Mouse (Mus musculus) kidney, postnatal 0 days (tissue): ENCODE measurements around the gene Arid1b. TPM values are rescaled to one million over a fixed set of nuclear protein-coding genes. Genes with fewer than 3 reads are reported as not detected.

Experiments used
- ATAC-seq: fragments of 200-750 bp; cut with Nextera tagmentation; replicated peaks from 2 replicates; pipeline ENCODE4 v1.8.0; 2017; ENCODE audit warnings: low read depth, moderate number of reproducible peaks, moderate TSS enrichment, moderate library complexity; ENCODE audit not compliant: low FRiP score
- DNase-seq: peaks from one replicate; pipeline ENCODE4 v3.0.0-alpha.2; 2016; ENCODE audit warnings: low spot score
- H3K27ac ChIP-seq: fragments of 300-500 bp; sonication (generic); 2 replicates; pipeline ENCODE4 v1.5.1; 2014; ENCODE audit warnings: mild to moderate bottlenecking
- H3K27me3 ChIP-seq: fragments of 300-500 bp; sonication (generic); 2 replicates; pipeline ENCODE4 v1.6.1; 2014; ENCODE audit warnings: low read length, mixed read lengths; ENCODE audit not compliant: insufficient read depth
- H3K36me3 ChIP-seq: fragments of 300-500 bp; sonication (generic); 2 replicates; pipeline ENCODE4 v1.6.1; 2014; ENCODE audit warnings: low read length, mixed read lengths; ENCODE audit not compliant: insufficient read depth
- H3K4me1 ChIP-seq: fragments of 300-500 bp; sonication (generic); replicated peaks from 2 replicates; pipeline ENCODE4 v1.6.1; 2014; ENCODE audit warnings: antibody characterized with exemption, low read length, mixed read lengths; ENCODE audit not compliant: insufficient read depth
- H3K4me2 ChIP-seq: fragments of 300-500 bp; sonication (generic); 2 replicates; pipeline ENCODE4 v1.6.1; 2014; ENCODE audit warnings: mild to moderate bottlenecking, low read length, moderate library complexity, mixed read lengths
- H3K4me3 ChIP-seq: fragments of 300-500 bp; sonication (generic); replicated peaks from 2 replicates; pipeline ENCODE4 v1.5.1; 2014; ENCODE audit warnings: low read depth, low read length
- H3K9ac ChIP-seq: fragments of 300-500 bp; sonication (generic); 2 replicates; pipeline ENCODE4 v1.6.1; 2014; ENCODE audit warnings: low read depth, low read length
- H3K9me3 ChIP-seq: fragments of 300-500 bp; sonication (generic); replicated peaks from 2 replicates; pipeline ENCODE4 v1.6.1; 2016; ENCODE audit warnings: low read length, inconsistent platforms, mixed read lengths
- CTCF ChIP-seq: IDR thresholded peaks from 2 replicates; pipeline ENCODE4 v1.5.1; 2016; ENCODE audit warnings: antibody characterized with exemption, low read depth, mild to moderate bottlenecking, moderate library complexity
- WGBS: fragments of 180-500 bp; shearing (Covaris S2); extraction: QIAGEN DNeasy Blood & Tissue Kit; methylation state at CpG from one replicate; pipeline ENCODE4 v1.1.7; 2014; 5-methylcytosine and 5-hydroxymethylcytosine counted together
- polyA plus RNA-seq: library from polyadenylated mRNA; unstranded; fragments of >200 nt; fragmentation: Nextera tagmentation; extraction: Ambion mirVana; gene quantifications from 2 replicates; pipeline ENCODE4 v1.2.1, GENCODE M21; 2015

The Arid1b gene
- polyA plus RNA-seq, 1 experiment from 2014 or later: 9.2 TPM

GRCm38 (mm10) chr17:5047373-5047772 lies 53.2 kb downstream of the Arid1b start:
- ATAC-seq (no peak), DNase-seq (no peak)
- H3K27ac ChIP-seq: no peak overlapping the region
- WGBS: 64% methylated on average over 4 of the region's 4 CpGs
- no peak overlapping the region for H3K4me2 ChIP-seq
- no peak for TF ChIP-seq CTCF
- peaks cover 22% of the 10 kb centered on the region; the same call in 1 of the 2 replicates for H3K4me1 ChIP-seq
- H3K9ac ChIP-seq: no peak overlapping the region
- no peaks in the 10 kb centered on the region for H3K27me3 ChIP-seq
- H3K4me3 ChIP-seq: no peak overlapping the region
- H3K9me3 ChIP-seq: no peaks in the 10 kb centered on the region
- H3K36me3 ChIP-seq: no peaks in the 10 kb centered on the region

GRCm38 (mm10) chr17:5050266-5050665 lies 56.1 kb downstream of the Arid1b start:
- WGBS: 48% methylated on average over 8 of the region's 8 CpGs
- no peak overlapping the region for H3K27ac ChIP-seq
- no peak overlapping the region for H3K4me3 ChIP-seq
- H3K4me2 ChIP-seq: no peak overlapping the region
- no peaks in the 10 kb centered on the region for H3K36me3 ChIP-seq
- no peak for DNase-seq
- H3K9me3 ChIP-seq: no peaks in the 10 kb centered on the region
- H3K9ac ChIP-seq: no peak overlapping the region
- no peak for TF ChIP-seq CTCF
- no peak for ATAC-seq
- H3K27me3 ChIP-seq: no peaks in the 10 kb centered on the region
- peaks cover 32% of the 10 kb centered on the region; the same call in 1 of the 2 replicates for H3K4me1 ChIP-seq

GRCm38 (mm10) chr17:5050970-5051530 lies 56.9 kb downstream of the Arid1b start:
- Histone ChIP-seq H3K4me3 (no peak overlapping the region), H3K4me1 (peaks cover 32% of the 10 kb centered on the region; the same call in 1 of the 2 replicates), H3K27me3 (no peaks in the 10 kb centered on the region), H3K36me3 (no peaks in the 10 kb centered on the region), H3K27ac (no peak overlapping the region), H3K4me2 (no peak overlapping the region), H3K9me3 (no peaks in the 10 kb centered on the region), H3K9ac (no peak overlapping the region)
- no peak for DNase-seq
- ATAC-seq: no peak
- no peak for TF ChIP-seq CTCF
- WGBS: 79% methylated on average over 7 of the region's 7 CpGs

GRCm38 (mm10) chr17:5052091-5052799 lies 58.1 kb downstream of the Arid1b start:
- 62% methylated on average over 10 of the region's 10 CpGs for WGBS
- Histone ChIP-seq H3K27me3 (no peaks in the 10 kb centered on the region), H3K9ac (no peak overlapping the region), H3K36me3 (no peaks in the 10 kb centered on the region), H3K4me3 (no peak overlapping the region), H3K4me2 (no peak overlapping the region), H3K4me1 (peaks cover 39% of the 10 kb centered on the region), H3K9me3 (no peaks in the 10 kb centered on the region), H3K27ac (no peak overlapping the region)
- no peak for ATAC-seq
- no peak for DNase-seq
- TF ChIP-seq CTCF: no peak

GRCm38 (mm10) chr17:5052800-5053179 lies 58.7 kb downstream of the Arid1b start:
- Histone ChIP-seq H3K4me2 (no peak overlapping the region), H3K36me3 (no peaks in the 10 kb centered on the region), H3K27me3 (no peaks in the 10 kb centered on the region), H3K4me1 (peaks cover 44% of the 10 kb centered on the region), H3K9ac (no peak overlapping the region), H3K27ac (no peak overlapping the region), H3K9me3 (no peaks in the 10 kb centered on the region), H3K4me3 (no peak overlapping the region)
- WGBS: 72% methylated on average over 4 of the region's 4 CpGs
- ATAC-seq (no peak), DNase-seq (no peak)
- TF ChIP-seq CTCF: no peak

GRCm38 (mm10) chr17:5053201-5053600 lies 59.1 kb downstream of the Arid1b start:
- Histone ChIP-seq H3K27me3 (no peaks in the 10 kb centered on the region), H3K9me3 (no peaks in the 10 kb centered on the region), H3K27ac (no peak overlapping the region), H3K4me3 (no peak overlapping the region), H3K4me1 (peaks cover 47% of the 10 kb centered on the region), H3K4me2 (no peak overlapping the region), H3K9ac (no peak overlapping the region), H3K36me3 (no peaks in the 10 kb centered on the region)
- 50% methylated on average over 16 of the region's 16 CpGs for WGBS
- ATAC-seq (no peak), DNase-seq (no peak)
- no peak for TF ChIP-seq CTCF
